Mouse (Mus musculus) bone marrow, adult 2 months (tissue): ENCODE measurements around the gene Olfr93. TPM values are rescaled to one million over a fixed set of nuclear protein-coding genes. Genes with fewer than 3 reads are reported as not detected.

Source experiments
- H3K27ac ChIP-seq: fragments of 200-500 bp; 2 replicates; pipeline ENCODE4 v1.5.1; 2012; ENCODE audit warnings: low read depth, mild to moderate bottlenecking, control low read depth, inconsistent platforms, low read length; ENCODE audit not compliant: control insufficient read depth, poor library complexity, insufficient read depth
- H3K4me1 ChIP-seq: fragments of 200-500 bp; 2 replicates; pipeline ENCODE4 v1.6.1; 2011; ENCODE audit warnings: low read length; ENCODE audit not compliant: control insufficient read depth, insufficient read depth
- H3K4me3 ChIP-seq: fragments of 200-500 bp; replicated peaks from 2 replicates; pipeline ENCODE3; 2011; ENCODE audit warnings: mild to moderate bottlenecking, low read depth, low read length, control low read depth; ENCODE audit not compliant: control insufficient read depth
- CTCF ChIP-seq: fragments of 200-500 bp; IDR thresholded peaks from 2 replicates; pipeline ENCODE4 v1.5.1; 2011; ENCODE audit warnings: low read length, control low read depth; ENCODE audit not compliant: control insufficient read depth, insufficient read depth
- POLR2A ChIP-seq: fragments of 200-500 bp; IDR thresholded peaks from 2 replicates; pipeline ENCODE4 v1.6.1; 2011; ENCODE audit warnings: low read depth, mild to moderate bottlenecking, control low read depth, low read length, borderline replicate concordance; ENCODE audit not compliant: control insufficient read depth
- WGBS: fragments of 180-500 bp; shearing (Covaris S2); methylation state at CpG from one replicate; pipeline ENCODE4 v1.1.7; 2018; 5-methylcytosine and 5-hydroxymethylcytosine counted together
- polyA plus RNA-seq: library from polyadenylated mRNA; stranded (reverse); fragments of >200 nt; gene quantifications from 2 replicates; pipeline ENCODE4 v1.2.4, GENCODE M21; 2011; ENCODE audit warnings: low replicate concordance; ENCODE audit not compliant: missing spikeins, insufficient read depth, insufficient read length

Olfr93 gene
- not detected in 2 replicates for polyA plus RNA-seq

DNA sequence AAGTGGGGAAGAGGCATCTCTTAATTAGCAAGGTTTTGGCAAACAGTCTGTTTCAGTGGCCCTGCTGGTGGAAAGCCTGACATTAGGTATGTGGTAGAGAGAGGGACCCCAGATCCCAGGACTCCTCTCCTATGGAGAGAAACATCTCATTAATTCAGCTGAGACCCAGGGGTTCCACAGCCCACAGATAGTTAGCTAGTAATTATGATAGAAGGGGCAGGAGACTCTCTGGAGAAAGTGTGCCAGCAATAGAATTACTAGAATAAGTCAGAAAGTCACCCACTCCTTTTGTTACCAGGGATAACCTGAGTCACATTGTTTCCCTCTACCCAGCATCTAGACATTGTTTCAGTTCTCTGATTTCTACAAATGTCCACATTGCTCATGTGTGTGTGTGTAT lies at the start of gene Olfr93:
Olfr93 (minus strand) TSS at position 101 of the 400 bp plus-strand sequence.
- no peaks in the 10 kb centered on the region for H3K4me1 ChIP-seq
- no peak for TF ChIP-seq CTCF
- TF ChIP-seq POLR2A = no peak

DNA sequence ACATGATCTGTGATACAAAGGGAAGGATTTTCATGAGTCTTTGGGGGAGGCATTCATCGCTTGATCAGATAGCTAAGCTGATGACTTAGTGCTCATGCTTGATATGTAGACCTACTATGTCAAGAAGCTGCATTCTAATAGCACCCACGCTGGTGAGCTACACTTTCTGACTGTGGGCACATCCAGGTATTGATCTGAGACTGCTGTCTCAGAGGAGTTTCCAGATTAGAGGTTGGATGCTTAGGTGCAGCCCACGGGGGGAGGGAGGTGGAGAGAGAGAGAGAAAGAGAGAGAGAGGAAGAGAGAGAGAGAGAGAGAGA lies 42.6 kb upstream of the Olfr93 start:
- Histone ChIP-seq H3K4me3 (no peak overlapping the region), H3K27ac (no peak overlapping the region), H3K4me1 (no peaks in the 10 kb centered on the region)
- TF ChIP-seq POLR2A (no peak), CTCF (no peak)
- 30% methylated on average over 3 of the region's 3 CpGs for WGBS

More for the DNA sequence above, at the start of gene Olfr93:
- no peak within 1 kb of the TSS for H3K27ac ChIP-seq
- no peak within 1 kb of the TSS for H3K4me3 ChIP-seq

DNA sequence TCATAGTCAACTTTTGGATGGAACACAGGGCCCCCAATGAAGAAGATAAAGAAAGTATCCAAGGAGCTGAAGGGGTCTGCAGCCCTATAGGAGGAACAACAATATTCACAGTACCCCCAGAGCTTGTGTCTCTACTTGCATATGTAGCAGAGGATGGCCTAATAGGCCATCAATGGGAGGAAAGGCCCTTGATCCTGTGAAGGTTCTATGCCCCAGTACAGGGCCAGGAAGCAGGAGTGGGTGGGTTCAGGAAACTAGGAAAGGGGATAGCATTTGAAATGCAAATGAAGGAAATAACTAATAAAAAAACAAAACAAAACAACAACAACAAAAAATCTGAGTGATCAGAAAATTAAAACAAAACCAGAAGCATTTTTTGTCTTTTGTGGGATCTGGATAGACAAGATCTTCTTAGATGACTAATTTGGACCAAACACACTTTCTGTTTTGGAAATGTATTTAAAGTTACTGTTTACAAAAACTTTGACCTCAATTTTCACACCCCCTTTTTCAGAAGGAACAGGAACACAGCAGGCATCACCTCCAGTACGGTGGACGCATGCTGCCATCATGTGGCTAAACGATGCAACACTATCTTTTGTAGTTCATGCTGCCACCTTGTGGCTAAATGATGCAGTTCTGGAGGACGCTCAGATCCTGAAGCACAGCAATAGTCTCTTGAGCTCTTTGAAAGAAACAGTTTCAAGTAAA lies 42.1 kb upstream of the Olfr93 start:
- Histone ChIP-seq H3K27ac (no peak overlapping the region), H3K4me3 (no peak overlapping the region), H3K4me1 (no peaks in the 10 kb centered on the region)
- TF ChIP-seq POLR2A (no peak), CTCF (peak; percentile 98)
- WGBS = under 1% methylated on average over 4 of the region's 4 CpGs

DNA sequence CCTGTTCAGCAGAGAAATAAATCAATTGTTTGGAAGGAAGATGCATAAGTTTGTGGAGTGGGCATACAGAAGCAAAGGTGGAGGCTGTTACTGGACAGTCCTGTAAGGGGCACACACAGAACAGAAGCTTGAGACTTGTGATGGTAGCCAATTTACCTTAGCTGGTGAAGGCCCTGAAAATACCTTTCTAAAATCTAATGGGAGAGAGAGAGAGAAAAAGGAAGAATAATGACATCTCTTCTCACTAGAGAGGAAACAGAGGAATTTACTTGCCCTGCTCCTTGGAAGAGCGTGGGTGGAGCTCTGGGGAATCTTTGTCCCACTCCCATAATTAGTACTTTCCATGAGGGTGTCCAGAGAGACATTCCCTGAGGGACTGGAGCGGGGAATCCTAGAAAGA lies 39.6 kb upstream of the Olfr93 start, which contains the start of gene Olfr94:
Olfr94 (minus strand) TSS at position 101 of the 400 bp plus-strand sequence.
- WGBS = 71% methylated on average over 2 of the region's 2 CpGs
- no peak within 1 kb of the TSS for H3K27ac ChIP-seq
- no peak within 1 kb of the TSS for H3K4me3 ChIP-seq
- H3K4me1 ChIP-seq = no peaks in the 10 kb centered on the region
- TF ChIP-seq POLR2A = no peak
- no peak for TF ChIP-seq CTCF

DNA sequence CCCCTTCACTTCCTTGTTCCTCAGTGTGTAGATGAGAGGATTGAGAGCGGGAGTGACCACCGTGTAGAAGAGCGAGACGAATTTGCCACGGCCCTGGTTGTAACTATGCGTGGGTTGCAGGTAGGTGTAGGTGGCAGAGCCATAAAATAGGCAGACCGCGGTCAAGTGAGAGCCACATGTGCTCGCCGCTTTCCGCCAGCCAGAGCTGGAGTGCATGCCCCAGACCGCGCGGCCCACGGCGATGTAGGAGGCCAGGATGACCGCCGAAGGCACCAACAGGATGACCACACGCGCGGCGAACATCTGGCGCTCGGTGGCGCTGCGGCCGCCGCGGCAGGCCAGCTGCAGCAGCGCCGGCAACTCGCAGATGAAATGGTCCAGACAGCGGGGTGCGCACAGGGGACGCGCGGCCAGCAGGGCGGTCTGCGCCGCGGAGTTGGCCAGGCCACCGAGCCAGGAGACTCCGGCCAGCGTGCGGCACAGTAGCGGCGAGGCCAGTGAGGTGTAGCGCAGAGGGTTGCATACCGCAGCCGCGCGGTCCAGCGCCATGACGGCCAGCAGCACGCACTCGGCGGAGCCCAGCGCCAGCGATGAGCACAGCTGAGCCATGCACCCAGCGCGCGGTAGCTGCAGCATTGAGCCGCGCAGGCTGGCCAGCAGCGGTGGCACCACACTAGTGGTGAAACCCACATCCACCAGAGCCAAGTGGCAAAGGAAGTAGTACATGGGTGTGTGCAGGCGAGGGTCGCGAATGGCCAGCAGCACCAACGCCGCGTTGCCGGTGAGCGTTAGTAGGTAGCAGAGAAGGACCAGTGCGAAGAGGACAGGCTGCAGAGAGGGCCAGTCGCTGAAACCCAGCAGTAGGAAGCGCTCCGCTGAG lies 35.8 kb upstream of the Olfr93 start:
- Histone ChIP-seq H3K4me1 (no peaks in the 10 kb centered on the region), H3K27ac (no peak overlapping the region), H3K4me3 (no peak overlapping the region)
- WGBS = 3% methylated on average over 77 of the region's 77 CpGs
- TF ChIP-seq POLR2A (no peak), CTCF (no peak)

DNA sequence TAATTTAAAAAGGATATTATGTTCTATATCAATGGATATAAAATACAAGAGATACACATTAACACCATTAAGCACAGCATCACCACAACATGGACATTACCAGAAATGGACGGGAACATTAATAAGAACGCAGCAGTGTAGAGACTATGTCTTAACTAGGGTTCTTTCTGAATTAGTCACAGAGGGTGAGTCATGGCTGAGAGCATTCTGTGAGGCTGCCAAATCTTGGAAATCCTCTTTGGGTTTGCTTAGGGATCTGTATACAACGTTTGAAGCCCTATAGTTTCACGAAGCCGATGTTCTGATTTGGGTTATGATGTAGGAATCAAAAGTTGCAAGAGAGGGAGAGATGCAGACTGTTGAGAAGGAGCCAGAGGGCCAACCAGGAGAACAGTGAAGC lies 33.5 kb upstream of the Olfr93 start:
- Histone ChIP-seq H3K4me1 (no peaks in the 10 kb centered on the region), H3K4me3 (no peak overlapping the region), H3K27ac (no peak overlapping the region)
- WGBS = 81% methylated on average over 5 of the region's 5 CpGs
- TF ChIP-seq POLR2A = no peak

DNA sequence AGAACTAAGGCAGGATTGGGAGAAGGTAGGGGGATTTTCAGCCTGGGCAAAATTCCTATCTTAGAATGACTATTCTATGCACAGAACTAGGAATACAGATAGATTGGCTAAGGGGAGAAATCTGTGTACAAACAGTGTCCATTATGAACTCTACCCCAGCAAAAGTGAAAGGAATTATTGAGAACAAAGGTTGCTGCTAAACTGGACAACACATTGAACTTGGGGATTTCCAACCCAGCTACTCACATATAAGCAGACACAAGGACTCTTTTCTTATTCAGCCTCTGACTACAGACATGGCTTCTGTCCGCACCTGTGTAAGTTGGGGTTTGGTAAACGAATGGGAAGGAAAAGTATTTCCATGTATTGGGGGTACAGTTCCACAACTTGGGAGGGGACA lies 32.4 kb upstream of the Olfr93 start, which contains the start of gene Ubd:
Ubd (plus strand) TSS at position 237 of the 400 bp plus-strand sequence.
- TF ChIP-seq POLR2A = no peak
- no peak for TF ChIP-seq CTCF
- WGBS = 79% methylated on average over 2 of the region's 2 CpGs
- no peak within 1 kb of the TSS for H3K27ac ChIP-seq
- H3K4me3 ChIP-seq = no peak within 1 kb of the TSS
- H3K4me1 ChIP-seq = no peaks in the 10 kb centered on the region

DNA sequence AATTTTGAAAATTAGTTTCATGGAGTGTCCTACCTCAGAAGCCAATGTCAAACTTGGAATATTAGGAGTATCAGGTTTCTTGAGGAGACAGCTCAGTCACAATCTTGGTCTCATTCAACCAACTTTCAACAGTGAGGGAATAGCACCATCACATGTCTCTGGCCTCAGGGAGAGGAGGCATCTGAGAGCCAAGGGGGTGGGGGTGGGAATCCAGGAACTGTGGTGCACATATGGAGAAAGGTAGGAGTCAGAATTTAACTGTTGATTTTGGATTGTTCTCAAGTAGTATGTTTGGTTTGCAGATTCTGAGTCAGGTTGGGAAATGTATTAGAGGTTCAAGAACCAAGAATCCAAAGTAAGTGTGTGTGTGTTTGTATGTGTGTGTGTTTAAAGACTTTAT lies 31.7 kb upstream of the Olfr93 start:
- Histone ChIP-seq H3K4me1 (no peaks in the 10 kb centered on the region), H3K4me3 (no peak overlapping the region), H3K27ac (no peak overlapping the region)
- TF ChIP-seq POLR2A = no peak
- TF ChIP-seq CTCF = no peak
